Comparison of ENCODE assay signal across 9 mouse cellular contexts in genomic region chr12:100936116-100936515, GRCm38 (mm10). TPM values are rescaled to one million over a fixed set of nuclear protein-coding genes. Genes with fewer than 3 reads are reported as not detected.
A peak's percentile ranks its signal among the peaks of the same experiment; 100 is the strongest.
DNase-seq lines count a peak whose midpoint lies in the region; ATAC-seq and TF ChIP-seq lines count a peak whose summit lies in the region.
"Had no signal": no experiment of that assay in that cellular context is flagged by ENCODE, and none has a peak within 500 bp of the region (broad histone marks: within the 10 kb centered on the region; RNA-seq: fewer than 3 reads in every experiment).

No protein-coding gene starts in this region.

- H3K9ac ChIP-seq in forebrain, postnatal 0 days, result no peak overlapping the region
- H3K9ac ChIP-seq in hindbrain, embryonic 14.5 days, result no peak overlapping the region

- DNase-seq in Muller cell, postnatal 12 days (ENCODE audit: inconsistent ontology term), result peak; percentile 56
- peak; percentile 57 for DNase-seq in cerebellum, adult 11-12 months
- peak; percentile 87 for DNase-seq in forebrain, postnatal 0 days
- peak; percentile 87 for DNase-seq in hindbrain, embryonic 14.5 days (ENCODE audit: low spot score)
- peak; percentile 84 to 88 for DNase-seq in layer of hippocampus, postnatal 10 days (ENCODE audit: low spot score in 2 of 2)
- peak; percentile 86 for DNase-seq in lung, postnatal 10 days
- peak; percentile 78 for DNase-seq in retina, postnatal 7 days (ENCODE audit: low read depth, low spot score)
- DNase-seq in urinary bladder, postnatal 36 days (ENCODE audit: low spot score in 2 of 2), result peak; percentile 45 to 60

- H3K27ac ChIP-seq in forebrain, postnatal 0 days (ENCODE audit: low read depth, low read length), result no peak overlapping the region
- no peak overlapping the region for H3K27ac ChIP-seq in hindbrain, embryonic 14.5 days
- H3K27ac ChIP-seq: macrophage had no signal

- peak; percentile 74 for ATAC-seq in forebrain, postnatal 0 days
- ATAC-seq in hindbrain, embryonic 14.5 days (ENCODE audit: low FRiP score), result peak; percentile 42; the same call in 1 of the 2 replicates

- no peaks in the 10 kb centered on the region for H3K27me3 ChIP-seq in forebrain, postnatal 0 days (ENCODE audit: insufficient read depth, low read length)
- no peaks in the 10 kb centered on the region for H3K27me3 ChIP-seq in hindbrain, embryonic 14.5 days (ENCODE audit: control insufficient read depth, insufficient read depth, low read length)

- 25% methylated on average over 2 of the region's 2 CpGs for WGBS in forebrain, postnatal 0 days
- WGBS in hindbrain, embryonic 14.5 days, result 9% methylated on average over 2 of the region's 2 CpGs

- no peaks in the 10 kb centered on the region for H3K4me1 ChIP-seq in forebrain, postnatal 0 days (ENCODE audit: insufficient read depth)
- no peaks in the 10 kb centered on the region for H3K4me1 ChIP-seq in hindbrain, embryonic 14.5 days (replicated peaks; ENCODE audit: control insufficient read depth, insufficient read depth, low read length)

- no peak overlapping the region for H3K4me3 ChIP-seq in forebrain, postnatal 0 days (ENCODE audit: low read depth, low read length)
- H3K4me3 ChIP-seq in hindbrain, embryonic 14.5 days (replicated peaks; ENCODE audit: low read length), result no peak overlapping the region

- peak; percentile 91 for TF ChIP-seq CTCF in forebrain, postnatal 0 days (IDR thresholded peaks at IDR 0.05; ENCODE audit: low read depth)

- no peak overlapping the region for H3K4me2 ChIP-seq in forebrain, postnatal 0 days (ENCODE audit: low read depth)
- no peak overlapping the region for H3K4me2 ChIP-seq in hindbrain, embryonic 14.5 days (replicated peaks)

- H3K36me3 ChIP-seq in forebrain, postnatal 0 days (ENCODE audit: insufficient read depth), result peaks cover 52% of the 10 kb centered on the region
- H3K36me3 ChIP-seq in hindbrain, embryonic 14.5 days (replicated peaks; ENCODE audit: control insufficient read depth, insufficient read depth), result peaks cover 71% of the 10 kb centered on the region

- no peaks in the 10 kb centered on the region for H3K9me3 ChIP-seq in forebrain, postnatal 0 days (ENCODE audit: low read length)
- no peaks in the 10 kb centered on the region for H3K9me3 ChIP-seq in hindbrain, embryonic 14.5 days (ENCODE audit: control insufficient read depth, low read length)

RNA-seq across cellular contexts. Expression of gene Gpr68, which starts 28.1 kb away (rescaled TPM):
- total RNA-seq in forebrain, postnatal 0 days (2014; rRNA removed), result 4.9 and 7.0 TPM in 2 replicates
- 1.8 and 3.7 TPM in 2 replicates for polyA plus RNA-seq in forebrain, postnatal 0 days (2015; fragmentation: Nextera tagmentation; extraction: Ambion mirVana)
- polyA plus RNA-seq in hindbrain, embryonic 14.5 days (2014; fragmentation: Nextera tagmentation; extraction: Ambion mirVana), result 3.1 and 3.7 TPM in 2 replicates
- total RNA-seq in layer of hippocampus, postnatal 10 days (2021), result 10 to 100 TPM; 17.4 to 17.6 TPM
